Mouse (Mus musculus) E14TG2a.4 (cell line): ENCODE data around the gene Hdac9.

Source experiments
- CTCF ChIP-seq: conservative IDR thresholded peaks from 2 replicates; pipeline ENCODE4 v1.5.1; 2014; ENCODE audit warnings: low read length
- NANOG ChIP-seq: IDR thresholded peaks from 2 replicates; pipeline ENCODE4 v1.6.1; 2014; ENCODE audit warnings: borderline replicate concordance, low read length, mixed read lengths
- POU5F1 ChIP-seq: IDR thresholded peaks from 2 replicates; pipeline ENCODE4 v1.6.1; 2014; ENCODE audit warnings: low read length, borderline replicate concordance

GRCm38 (mm10) chr12:34156301-34156700 is 760.6 kb downstream of the Hdac9 start:
- no peak for TF ChIP-seq NANOG
- no peak for TF ChIP-seq CTCF
- no peak for TF ChIP-seq POU5F1
